Mouse (Mus musculus) limb, embryonic 12.5 days (tissue): ENCODE data around the gene Gm10490. TPM values are rescaled to one million over a fixed set of nuclear protein-coding genes. Genes with fewer than 3 reads are reported as not detected.
"Not testable (repeated sequence)": the region's sequence is repeated elsewhere in the genome, so short reads cannot be mapped to it uniquely, and the experiment has no call there.

Source experiments
- ATAC-seq: fragments of 200-750 bp; cut with Nextera tagmentation; 2 replicates; pipeline ENCODE4 v1.8.0; 2017; ENCODE audit warnings: low read depth, moderate TSS enrichment; ENCODE audit not compliant: insufficient number of reproducible peaks, insufficient read depth, low FRiP score, low TSS enrichment
- H3K27ac ChIP-seq: fragments of 300-500 bp; sonication (generic); 2 replicates; pipeline ENCODE4 v1.5.1; 2016; ENCODE audit warnings: mild to moderate bottlenecking, moderate library complexity
- H3K27me3 ChIP-seq: fragments of 300-500 bp; sonication (generic); 2 replicates; pipeline ENCODE4 v1.6.1; 2016; ENCODE audit warnings: mild to moderate bottlenecking, moderate library complexity
- H3K36me3 ChIP-seq: fragments of 300-500 bp; sonication (generic); 2 replicates; pipeline ENCODE4 v1.6.1; 2016; ENCODE audit warnings: mild to moderate bottlenecking, moderate library complexity
- H3K4me1 ChIP-seq: fragments of 300-500 bp; sonication (generic); replicated peaks from 2 replicates; pipeline ENCODE4 v1.6.1; 2016
- H3K4me2 ChIP-seq: fragments of 300-500 bp; sonication (generic); 2 replicates; pipeline ENCODE4 v1.6.1; 2016; ENCODE audit warnings: mild to moderate bottlenecking, moderate library complexity
- H3K4me3 ChIP-seq: fragments of 300-500 bp; sonication (generic); replicated peaks from 2 replicates; pipeline ENCODE4 v1.5.1; 2016; ENCODE audit warnings: mild to moderate bottlenecking
- H3K9ac ChIP-seq: fragments of 300-500 bp; sonication (generic); replicated peaks from 2 replicates; pipeline ENCODE4 v1.6.1; 2016; ENCODE audit warnings: mild to moderate bottlenecking, moderate library complexity
- H3K9me3 ChIP-seq: fragments of 300-500 bp; sonication (generic); 2 replicates; pipeline ENCODE4 v1.6.1; 2016; ENCODE audit warnings: mild to moderate bottlenecking, moderate library complexity
- WGBS: fragments of 180-500 bp; shearing (Covaris S2); methylation state at CpG from one replicate; pipeline ENCODE4 v1.1.7; 2016; 5-methylcytosine and 5-hydroxymethylcytosine counted together
- polyA plus RNA-seq: library from polyadenylated mRNA; unstranded; fragments of >200 nt; fragmentation: Nextera tagmentation; extraction: Ambion mirVana; gene quantifications from 2 replicates; pipeline ENCODE4 v1.2.1, GENCODE M21; 2016

Gene Gm10490
- polyA plus RNA-seq, 1 experiment from 2014 or later: not detected

- Histone ChIP-seq H3K4me1 (peaks cover 4% of the 10 kb centered on the region), H3K9ac (peak within 1 kb of the TSS; percentile 40), H3K36me3 (peaks cover 5% of the 10 kb centered on the region; the same call in 1 of the 2 replicates), H3K4me2 (peak within 1 kb of the TSS; percentile 63), H3K4me3 (peak within 1 kb of the TSS; percentile 57), H3K9me3 (no peaks in the 10 kb centered on the region), H3K27me3 (no peaks in the 10 kb centered on the region), H3K27ac (peak within 1 kb of the TSS; percentile 64)
- WGBS: 14% methylated on average over 48 of the region's 49 CpGs
- ATAC-seq: peak; percentile 88
These were observed 25.3 kb upstream of the Gm10490 start, which contains the start of gene Slc35a2 for GRCm38 (mm10) chrX:7883841-7884567. Gene Slc35a2 (plus strand): TSS chrX:7884028.

DNA sequence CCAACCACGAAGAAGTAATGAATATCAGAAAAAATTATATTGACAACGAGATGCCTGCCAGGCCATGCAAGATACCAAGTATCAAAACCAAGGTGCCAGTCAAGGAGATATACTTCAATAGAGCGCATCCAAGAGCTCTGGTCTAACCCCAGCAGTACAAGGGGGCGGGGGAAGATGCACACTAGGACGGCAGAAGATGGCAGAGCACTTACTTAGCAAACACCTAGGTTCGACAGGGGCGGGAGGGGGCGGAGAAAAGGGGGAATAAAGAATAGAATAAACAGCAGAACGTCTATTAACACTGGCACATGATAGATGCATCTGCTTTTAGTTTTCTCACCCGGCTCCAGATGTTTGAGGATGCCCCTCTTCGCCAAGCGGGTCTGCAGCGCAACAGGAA, 11.1 kb upstream of the Gm10490 start:
- Histone ChIP-seq H3K9ac (peak overlapping the region; percentile 45; the same call in 1 of the 2 replicates), H3K27me3 (no peaks in the 10 kb centered on the region), H3K36me3 (peaks cover 16% of the 10 kb centered on the region), H3K4me3 (peak overlapping the region; percentile 55), H3K9me3 (no peaks in the 10 kb centered on the region), H3K4me2 (peak overlapping the region; percentile 59), H3K4me1 (0 out of 2 replicates have a peak, but pooled peaks cover 4% of the 10 kb centered on the region), H3K27ac (no peak overlapping the region)
- ATAC-seq: no peak
- WGBS: 24% methylated on average over 13 of the region's 13 CpGs

- Histone ChIP-seq H3K27me3 (no peaks in the 10 kb centered on the region), H3K9ac (peak within 1 kb of the TSS; percentile 60), H3K9me3 (no peaks in the 10 kb centered on the region), H3K4me2 (peak within 1 kb of the TSS; percentile 59), H3K4me1 (0 out of 2 replicates have a peak, but pooled peaks cover 4% of the 10 kb centered on the region), H3K4me3 (peak within 1 kb of the TSS; percentile 55), H3K27ac (peak within 1 kb of the TSS; percentile 82), H3K36me3 (peaks cover 21% of the 10 kb centered on the region)
- ATAC-seq: peak; percentile 97
- WGBS: 14% methylated on average over 62 of the region's 62 CpGs
These were observed 10.2 kb upstream of the Gm10490 start, which contains the start of the genes Pqbp1 and Timm17b for GRCm38 (mm10) chrX:7898880-7899874. Gene Pqbp1 (minus strand): TSS chrX:7899269. Gene Timm17b (plus strand): TSS chrX:7899357.

- Histone ChIP-seq H3K4me2 (no peak overlapping the region), H3K36me3 (peaks cover 31% of the 10 kb centered on the region), H3K9me3 (no peaks in the 10 kb centered on the region), H3K9ac (no peak overlapping the region), H3K4me3 (no peak overlapping the region), H3K27ac (no peak overlapping the region), H3K27me3 (no peaks in the 10 kb centered on the region), H3K4me1 (no peaks in the 10 kb centered on the region)
- 90% methylated on average over 5 of the region's 5 CpGs for WGBS
- ATAC-seq: no peak
These were observed 4.9 kb upstream of the Gm10490 start for GRCm38 (mm10) chrX:7904441-7904840.

DNA sequence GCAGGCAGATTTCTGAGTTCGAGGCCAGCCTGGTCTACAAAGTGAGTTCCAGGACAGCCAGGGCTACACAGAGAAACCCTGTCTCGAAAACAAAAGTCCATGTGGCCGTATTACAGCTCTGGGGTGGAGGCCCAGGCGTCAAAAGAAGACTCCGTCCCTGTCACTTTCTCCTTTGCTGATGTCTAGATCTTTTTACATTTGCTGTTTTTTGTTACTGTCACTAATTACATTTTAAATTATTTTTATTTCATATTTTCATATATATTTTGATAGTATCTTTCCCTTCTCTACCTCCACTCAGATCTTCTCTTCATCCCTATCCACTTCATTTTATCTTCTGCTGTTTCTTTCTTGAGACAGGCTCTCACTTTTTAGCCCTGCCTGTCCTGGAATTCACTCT, 1.6 kb upstream of the Gm10490 start, which contains the start of gene Gm10491:
Gene Gm10491 (minus strand): TSS at position 101 of the 400 bp plus-strand sequence.
- no peak within 1 kb of the TSS for H3K4me3 ChIP-seq
- H3K27ac ChIP-seq: no peak within 1 kb of the TSS
- H3K27me3 ChIP-seq: no peaks in the 10 kb centered on the region
- H3K4me2 ChIP-seq: no peak within 1 kb of the TSS
- H3K9me3 ChIP-seq: no peaks in the 10 kb centered on the region
- no peak within 1 kb of the TSS for H3K9ac ChIP-seq
- WGBS: 92% methylated on average over 5 of the region's 5 CpGs
- no peaks in the 10 kb centered on the region for H3K4me1 ChIP-seq
- H3K36me3 ChIP-seq: peaks cover 31% of the 10 kb centered on the region
- no peak for ATAC-seq

GRCm38 (mm10) chrX:7910473-7910872, 1.1 kb downstream of the Gm10490 start:
- Histone ChIP-seq H3K9me3 (no peaks in the 10 kb centered on the region), H3K9ac (no peak overlapping the region), H3K4me2 (no peak overlapping the region), H3K36me3 (peaks cover 16% of the 10 kb centered on the region), H3K27ac (no peak overlapping the region), H3K27me3 (no peaks in the 10 kb centered on the region), H3K4me3 (no peak overlapping the region), H3K4me1 (no peaks in the 10 kb centered on the region)
- ATAC-seq: no peak
- 60% methylated on average over 6 of the region's 6 CpGs for WGBS

GRCm38 (mm10) chrX:7915669-7916068, 6.3 kb downstream of the Gm10490 start:
- H3K4me2 ChIP-seq, H3K4me1 ChIP-seq, H3K9me3 ChIP-seq, H3K4me3 ChIP-seq, H3K27ac ChIP-seq, ATAC-seq, H3K36me3 ChIP-seq, H3K9ac ChIP-seq: not testable (repeated sequence)
- peaks cover 24% of the 10 kb centered on the region for H3K27me3 ChIP-seq
- WGBS: 21% methylated on average over 3 of the region's 3 CpGs

GRCm38 (mm10) chrX:7917960-7918359, 8.6 kb downstream of the Gm10490 start:
- H3K9me3 ChIP-seq, H3K36me3 ChIP-seq, H3K4me1 ChIP-seq, H3K4me3 ChIP-seq, H3K9ac ChIP-seq, H3K4me2 ChIP-seq, H3K27ac ChIP-seq, ATAC-seq: not testable (repeated sequence)
- WGBS: 69% methylated on average over 6 of the region's 6 CpGs
- H3K27me3 ChIP-seq: peaks cover 47% of the 10 kb centered on the region

DNA sequence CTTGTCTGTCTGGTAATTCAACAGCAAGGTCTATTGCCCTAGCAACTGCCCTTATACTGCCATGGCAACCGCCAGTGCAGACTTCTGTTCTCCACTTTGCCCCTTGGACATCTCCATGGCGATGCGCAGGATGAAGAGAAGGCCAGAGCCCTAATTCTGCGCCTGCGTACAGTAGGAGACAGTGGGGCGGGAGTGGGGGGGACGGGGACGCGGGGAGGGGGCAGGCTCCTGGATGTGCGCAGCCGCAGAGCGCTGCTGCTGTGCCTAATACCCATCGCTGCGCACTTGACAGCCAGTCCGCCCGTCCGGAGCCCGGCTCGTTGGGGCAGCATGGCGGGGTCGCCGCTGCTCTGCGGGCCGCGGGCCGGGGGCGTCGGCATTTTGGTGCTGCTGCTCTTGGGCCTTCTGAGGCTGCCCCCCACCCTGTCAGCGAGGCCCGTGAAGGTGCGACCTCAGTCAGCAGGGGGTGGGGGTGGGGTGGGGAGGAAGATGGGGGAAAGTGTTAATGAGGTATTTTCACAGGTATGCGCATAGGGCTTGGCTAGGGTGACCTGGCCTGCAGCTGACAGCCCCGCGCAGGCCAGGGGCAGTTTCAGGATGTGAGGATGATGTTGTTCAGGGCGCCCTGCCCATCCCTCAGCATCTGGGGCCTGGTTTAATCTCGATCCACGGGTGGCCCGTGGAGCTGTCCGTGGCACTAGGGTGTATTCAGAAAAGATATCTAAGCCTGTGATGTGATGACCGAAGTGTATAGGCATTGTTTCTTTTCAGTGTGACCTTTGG, 10.4 kb downstream of the Gm10490 start, which contains the start of gene Pcsk1n:
Gene Pcsk1n (plus strand): TSS at position 222 of the 783 bp plus-strand sequence.
- H3K9ac ChIP-seq: 0 out of 2 replicates have a peak within 1 kb of the TSS, but pooled peaks have one; percentile 12
- H3K4me1 ChIP-seq: 0 out of 2 replicates have a peak, but pooled peaks cover 3% of the 10 kb centered on the region
- peak within 1 kb of the TSS; percentile 56 for H3K4me2 ChIP-seq
- WGBS: 16% methylated on average over 28 of the region's 40 CpGs
- no peak for ATAC-seq
- no peak within 1 kb of the TSS for H3K27ac ChIP-seq
- H3K4me3 ChIP-seq: peak within 1 kb of the TSS; percentile 30
- H3K9me3 ChIP-seq: no peaks in the 10 kb centered on the region
- peaks cover 64% of the 10 kb centered on the region for H3K27me3 ChIP-seq
- no peaks in the 10 kb centered on the region for H3K36me3 ChIP-seq

DNA sequence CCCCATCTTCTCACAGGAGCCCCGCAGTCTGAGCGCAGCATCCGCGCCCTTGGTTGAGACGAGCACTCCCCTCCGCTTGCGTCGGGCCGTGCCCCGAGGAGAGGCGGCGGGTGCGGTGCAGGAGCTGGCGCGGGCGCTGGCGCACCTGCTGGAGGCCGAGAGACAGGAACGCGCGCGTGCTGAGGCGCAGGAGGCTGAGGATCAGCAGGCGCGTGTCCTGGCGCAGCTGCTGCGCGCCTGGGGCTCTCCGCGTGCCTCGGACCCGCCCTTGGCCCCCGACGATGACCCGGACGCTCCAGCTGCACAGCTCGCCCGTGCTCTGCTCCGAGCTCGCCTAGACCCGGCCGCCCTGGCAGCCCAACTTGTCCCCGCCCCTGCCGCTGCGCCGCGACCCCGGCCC, 12.7 kb downstream of the Gm10490 start:
- no peak overlapping the region for H3K27ac ChIP-seq
- no peak for ATAC-seq
- WGBS: 11% methylated on average over 31 of the region's 48 CpGs
- H3K4me3 ChIP-seq: peak overlapping the region; percentile 27
- peaks cover 82% of the 10 kb centered on the region for H3K27me3 ChIP-seq
- no peaks in the 10 kb centered on the region for H3K36me3 ChIP-seq
- H3K9ac ChIP-seq: no peak overlapping the region
- H3K4me2 ChIP-seq: peak overlapping the region; percentile 47
- 0 out of 2 replicates have a peak, but pooled peaks cover 3% of the 10 kb centered on the region for H3K4me1 ChIP-seq
- no peaks in the 10 kb centered on the region for H3K9me3 ChIP-seq
